Mouse (Mus musculus) hindbrain, embryonic 10.5 days (tissue): ENCODE measurements at regions not wholly inside any gene's neighbourhood (a gene's known extent, or its start where the extent isn't known, plus 50 kb on each side); places are given as distances from the start of the nearest gene placed in this dataset.
A peak's percentile ranks its signal among the peaks of the same experiment; 100 is the strongest.

Source experiments
- microRNA counts: library from miRNA; unstranded; fragments of <30 nt; microRNA quantifications from one replicate; lab custom pipeline; 2017

MicroRNAs in the stretch of these regions (microRNA counts, 519-probe panel; counts per million panel counts)
- microRNA mmu-miR-206 (lab: Ali Mortazavi, UCI) = 1,255 counts per million, percentile 77 among the panel's probes with 10 or more counts
